Mouse (Mus musculus): ENCODE measurements at regions not wholly inside any gene's neighbourhood (a gene's known extent, or its start where the extent isn't known, plus 50 kb on each side); places are given as distances from the start of the nearest gene placed in this dataset.
A peak's percentile ranks its signal among the peaks of the same experiment; 100 is the strongest.

GRCm38 (mm10) chr1:33395733-33396132 lies 273.9 kb downstream of the Prim2 start:
- no peak for DNase-seq

- peak; percentile 9 to 13 for DNase-seq
These were observed 274.5 kb downstream of the Prim2 start for GRCm38 (mm10) chr1:33394989-33395594.

- no peak for DNase-seq
These were observed 298.8 kb downstream of the Prim2 start for GRCm38 (mm10) chr1:33370796-33371195.

DNA sequence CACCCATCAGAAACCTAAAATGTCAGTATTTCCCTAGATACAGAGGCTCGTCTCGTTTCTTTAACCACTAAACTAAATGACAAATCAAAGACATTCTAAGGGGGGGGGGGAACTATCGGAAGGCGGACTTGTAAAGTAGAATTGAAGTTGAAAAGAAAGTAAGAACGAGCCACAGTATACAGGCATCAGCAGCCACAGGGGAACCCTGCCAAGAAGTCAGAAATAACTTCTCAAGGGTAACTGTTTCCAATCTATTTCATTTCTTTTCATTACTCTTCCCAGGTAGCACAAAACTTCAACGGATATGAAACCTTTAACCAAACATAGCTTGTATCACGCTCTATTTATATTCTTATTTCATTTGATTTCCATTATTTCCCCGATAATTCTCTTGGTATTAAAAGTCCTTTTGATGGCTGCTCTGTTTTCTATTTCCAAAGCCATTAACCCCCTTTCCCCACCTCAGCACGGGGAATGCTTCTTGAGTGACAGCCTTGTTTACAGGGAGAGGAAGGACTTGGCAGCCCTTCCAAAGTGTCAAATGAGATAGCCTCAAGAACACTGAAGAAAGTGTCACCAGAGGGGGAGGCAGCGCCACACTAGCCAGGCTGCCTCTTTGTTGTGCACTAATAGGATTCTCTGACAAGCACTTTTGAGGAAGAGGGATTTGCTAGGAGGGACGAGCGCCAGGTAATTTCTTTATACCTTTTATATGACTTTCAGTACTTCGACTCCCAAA lies 306.7 kb downstream of the Prim2 start:
- no peak for DNase-seq

GRCm38 (mm10) chr1:33334061-33334460 lies 335.5 kb downstream of the Prim2 start:
- peak; percentile 1 for DNase-seq
